Mouse (Mus musculus) midbrain, embryonic 10.5 days (tissue): ENCODE results near the gene Tmem219. TPM values are rescaled to one million over a fixed set of nuclear protein-coding genes. Genes with fewer than 3 reads are reported as not detected.

Source experiments
- DNase-seq: peaks from one replicate; pipeline ENCODE4 v3.0.0-alpha.2; 2017; ENCODE audit warnings: low spot score
- H3K27ac ChIP-seq: fragments of 300-500 bp; sonication (generic); replicated peaks from 2 replicates; pipeline ENCODE4 v1.5.1; 2016; ENCODE audit warnings: mild to moderate bottlenecking
- H3K27me3 ChIP-seq: fragments of 300-500 bp; sonication (generic); 2 replicates; pipeline ENCODE4 v1.6.1; 2016; ENCODE audit warnings: low read depth, mild to moderate bottlenecking; ENCODE audit not compliant: poor library complexity, severe bottlenecking
- H3K36me3 ChIP-seq: fragments of 300-500 bp; sonication (generic); 2 replicates; pipeline ENCODE4 v1.6.1; 2016; ENCODE audit warnings: mild to moderate bottlenecking, moderate library complexity
- H3K4me1 ChIP-seq: fragments of 300-500 bp; sonication (generic); 2 replicates; pipeline ENCODE4 v1.6.1; 2016
- H3K4me3 ChIP-seq: fragments of 300-500 bp; sonication (generic); 2 replicates; pipeline ENCODE4 v1.5.1; 2016; ENCODE audit warnings: mild to moderate bottlenecking, moderate library complexity
- H3K9me3 ChIP-seq: fragments of 300-500 bp; sonication (generic); replicated peaks from 2 replicates; pipeline ENCODE4 v1.6.1; 2016; ENCODE audit warnings: mild to moderate bottlenecking
- WGBS: fragments of 180-500 bp; shearing (Covaris S2); methylation state at CpG from one replicate; pipeline ENCODE4 v1.1.7; 2016; 5-methylcytosine and 5-hydroxymethylcytosine counted together
- polyA plus RNA-seq: library from polyadenylated mRNA; unstranded; fragments of >200 nt; fragmentation: Nextera tagmentation; extraction: Ambion mirVana; gene quantifications from 2 replicates; pipeline ENCODE4 v1.2.1, GENCODE M21; 2016

The Tmem219 gene
- 29.4 and 36.1 TPM in 2 replicates for polyA plus RNA-seq

GRCm38 (mm10) chr7:126922624-126923060 is at the start of gene Tmem219:
Gene Tmem219 (minus strand): TSS chr7:126922917.
- H3K27me3 ChIP-seq, result no peaks in the 10 kb centered on the region
- H3K36me3 ChIP-seq, result no peaks in the 10 kb centered on the region
- H3K27ac ChIP-seq, result peak within 1 kb of the TSS; percentile 90
- H3K4me3 ChIP-seq, result peak within 1 kb of the TSS; percentile 49
- no peaks in the 10 kb centered on the region for H3K9me3 ChIP-seq
- DNase-seq, result peak; percentile 51
- H3K4me1 ChIP-seq, result peaks cover 37% of the 10 kb centered on the region
- WGBS, result 54% methylated on average over 5 of the region's 5 CpGs

- H3K9me3 ChIP-seq, result no peaks in the 10 kb centered on the region
- peaks cover 10% of the 10 kb centered on the region; the same call in 1 of the 2 replicates for H3K36me3 ChIP-seq
- no peak overlapping the region for H3K4me3 ChIP-seq
- H3K4me1 ChIP-seq, result peaks cover 11% of the 10 kb centered on the region
- DNase-seq, result no peak
- no peak overlapping the region for H3K27ac ChIP-seq
- H3K27me3 ChIP-seq, result peaks cover 21% of the 10 kb centered on the region
- WGBS, result 70% methylated on average over 6 of the region's 6 CpGs
Observed at GRCm38 (mm10) chr7:126967361-126967760, 44.6 kb upstream of the Tmem219 start.

- 86% methylated on average over 3 of the region's 3 CpGs for WGBS
- Histone ChIP-seq H3K27ac (no peak overlapping the region), H3K4me3 (no peak overlapping the region)
Observed at GRCm38 (mm10) chr7:126965568-126965967, 42.9 kb upstream of the Tmem219 start.

GRCm38 (mm10) chr7:126963548-126964286 is 41.0 kb upstream of the Tmem219 start:
- H3K4me3 ChIP-seq, result peak overlapping the region; percentile 22
- 30% methylated on average over 19 of the region's 19 CpGs for WGBS

More at GRCm38 (mm10) chr7:126965568-126965967, 42.9 kb upstream of the Tmem219 start:
- peaks cover 11% of the 10 kb centered on the region; the same call in 1 of the 2 replicates for H3K36me3 ChIP-seq
- no peaks in the 10 kb centered on the region for H3K9me3 ChIP-seq
- peaks cover 11% of the 10 kb centered on the region for H3K4me1 ChIP-seq
- DNase-seq, result no peak
- H3K27me3 ChIP-seq, result peaks cover 35% of the 10 kb centered on the region

GRCm38 (mm10) chr7:126961965-126962364 is 39.2 kb upstream of the Tmem219 start:
- DNase-seq, result no peak
- WGBS, result 79% methylated on average over 4 of the region's 4 CpGs

More at GRCm38 (mm10) chr7:126963548-126964286, 41.0 kb upstream of the Tmem219 start:
- Histone ChIP-seq H3K9me3 (no peaks in the 10 kb centered on the region), H3K27ac (no peak overlapping the region), H3K4me1 (peaks cover 11% of the 10 kb centered on the region), H3K36me3 (peaks cover 8% of the 10 kb centered on the region; the same call in 1 of the 2 replicates), H3K27me3 (peaks cover 35% of the 10 kb centered on the region)
- peak; percentile 39 for DNase-seq

GRCm38 (mm10) chr7:126961095-126961494 is 38.4 kb upstream of the Tmem219 start:
- Histone ChIP-seq H3K9me3 (no peaks in the 10 kb centered on the region), H3K4me3 (no peak overlapping the region), H3K36me3 (0 out of 2 replicates have a peak, but pooled peaks cover 3% of the 10 kb centered on the region), H3K27me3 (peaks cover 35% of the 10 kb centered on the region), H3K4me1 (peaks cover 7% of the 10 kb centered on the region), H3K27ac (no peak overlapping the region)
- 85% methylated on average over 5 of the region's 5 CpGs for WGBS
- no peak for DNase-seq

More at GRCm38 (mm10) chr7:126961965-126962364, 39.2 kb upstream of the Tmem219 start:
- Histone ChIP-seq H3K36me3 (peaks cover 4% of the 10 kb centered on the region; the same call in 1 of the 2 replicates), H3K27me3 (peaks cover 35% of the 10 kb centered on the region), H3K9me3 (no peaks in the 10 kb centered on the region), H3K27ac (no peak overlapping the region), H3K4me3 (no peak overlapping the region), H3K4me1 (peaks cover 7% of the 10 kb centered on the region)

GRCm38 (mm10) chr7:126959780-126960179 is 37.1 kb upstream of the Tmem219 start:
- DNase-seq, result no peak
- 79% methylated on average over 9 of the region's 9 CpGs for WGBS
- Histone ChIP-seq H3K27me3 (peaks cover 35% of the 10 kb centered on the region), H3K4me3 (no peak overlapping the region), H3K36me3 (0 out of 2 replicates have a peak, but pooled peaks cover 3% of the 10 kb centered on the region), H3K9me3 (no peaks in the 10 kb centered on the region), H3K27ac (no peak overlapping the region), H3K4me1 (peaks cover 7% of the 10 kb centered on the region)

GRCm38 (mm10) chr7:126955125-126955524 is 32.4 kb upstream of the Tmem219 start:
- H3K36me3 ChIP-seq, result no peaks in the 10 kb centered on the region
- no peaks in the 10 kb centered on the region for H3K9me3 ChIP-seq
- 73% methylated on average over 3 of the region's 3 CpGs for WGBS
- no peak for DNase-seq
- H3K27ac ChIP-seq, result no peak overlapping the region
- peaks cover 20% of the 10 kb centered on the region for H3K4me1 ChIP-seq
- peaks cover 34% of the 10 kb centered on the region for H3K27me3 ChIP-seq
- H3K4me3 ChIP-seq, result no peak overlapping the region

- peaks cover 37% of the 10 kb centered on the region for H3K4me1 ChIP-seq
- no peaks in the 10 kb centered on the region for H3K9me3 ChIP-seq
- peaks cover 54% of the 10 kb centered on the region for H3K27me3 ChIP-seq
- no peak for DNase-seq
- 0% methylated on average over 8 of the region's 8 CpGs for WGBS
- peak overlapping the region; percentile 66; the same call in 1 of the 2 replicates for H3K4me3 ChIP-seq
- H3K36me3 ChIP-seq, result no peaks in the 10 kb centered on the region
- H3K27ac ChIP-seq, result no peak overlapping the region
Observed at GRCm38 (mm10) chr7:126952646-126953045, 29.9 kb upstream of the Tmem219 start.

GRCm38 (mm10) chr7:126951741-126952140 is 29.0 kb upstream of the Tmem219 start:
- Histone ChIP-seq H3K4me3 (peak overlapping the region; percentile 66), H3K27me3 (peaks cover 54% of the 10 kb centered on the region), H3K36me3 (0 out of 2 replicates have a peak, but pooled peaks cover 2% of the 10 kb centered on the region), H3K27ac (no peak overlapping the region), H3K9me3 (no peaks in the 10 kb centered on the region), H3K4me1 (peaks cover 37% of the 10 kb centered on the region)
- WGBS, result 29% methylated on average over 4 of the region's 4 CpGs
- no peak for DNase-seq

- Histone ChIP-seq H3K27ac (peak overlapping the region; percentile 76), H3K9me3 (no peaks in the 10 kb centered on the region), H3K36me3 (0 out of 2 replicates have a peak, but pooled peaks cover 3% of the 10 kb centered on the region), H3K27me3 (peaks cover 54% of the 10 kb centered on the region), H3K4me3 (peak overlapping the region; percentile 66), H3K4me1 (peaks cover 37% of the 10 kb centered on the region)
- peak; percentile 26 for DNase-seq
- 6% methylated on average over 26 of the region's 26 CpGs for WGBS
Observed at GRCm38 (mm10) chr7:126950647-126951615, 28.2 kb upstream of the Tmem219 start.
